Mouse (Mus musculus) olfactory bulb, adult 2 months (tissue): Measurements from ENCODE around the gene Rassf10.

Source experiments
- CTCF ChIP-seq: fragments of 200-500 bp; IDR thresholded peaks from 2 replicates; pipeline ENCODE4 v1.5.1; 2012; ENCODE audit warnings: low read depth, mild to moderate bottlenecking, low read length, moderate library complexity; ENCODE audit not compliant: insufficient read depth
- POLR2A ChIP-seq: fragments of 200-500 bp; IDR thresholded peaks from 2 replicates; pipeline ENCODE4 v1.6.1; 2012; ENCODE audit warnings: mild to moderate bottlenecking, low read depth, low read length, moderate library complexity; ENCODE audit not compliant: insufficient read depth

GRCm38 (mm10) chr7:112922801-112923200 is 31.0 kb upstream of the Rassf10 start:
- TF ChIP-seq CTCF (no peak), POLR2A (no peak)
